Mouse (Mus musculus): ENCODE measurements around the gene Ccdc8. TPM values are rescaled to one million over a fixed set of nuclear protein-coding genes. Genes with fewer than 3 reads are reported as not detected.

Ccdc8 gene
- total RNA-seq, 2 experiments from 2014 or later: 16.2 to 21.2 TPM

GRCm38 (mm10) chr7:17009326-17010009 lies 17.0 kb downstream of the Ccdc8 start:
- DNase-seq: no peak

- DNase-seq: no peak
These were observed 17.5 kb downstream of the Ccdc8 start for GRCm38 (mm10) chr7:17010010-17010347.

GRCm38 (mm10) chr7:17011909-17012590 lies 19.5 kb downstream of the Ccdc8 start:
- no peak for DNase-seq

GRCm38 (mm10) chr7:17015381-17015780 lies 22.9 kb downstream of the Ccdc8 start:
- DNase-seq: no peak

- peak; percentile 95 for DNase-seq
These were observed 24.5 kb downstream of the Ccdc8 start for GRCm38 (mm10) chr7:17017036-17017435.

- no peak for DNase-seq
These were observed 25.4 kb downstream of the Ccdc8 start for GRCm38 (mm10) chr7:17017921-17018320.

GRCm38 (mm10) chr7:17019426-17020166 lies 27.1 kb downstream of the Ccdc8 start:
- no peak for DNase-seq

- no peak for DNase-seq
These were observed 29.7 kb downstream of the Ccdc8 start for GRCm38 (mm10) chr7:17022176-17022575.

- DNase-seq: no peak
These were observed 31.2 kb downstream of the Ccdc8 start for GRCm38 (mm10) chr7:17023701-17024100.

GRCm38 (mm10) chr7:17024141-17024540 lies 31.6 kb downstream of the Ccdc8 start:
- DNase-seq: peak; percentile 52

- DNase-seq: peak; percentile 52
These were observed 32.5 kb downstream of the Ccdc8 start for GRCm38 (mm10) chr7:17024814-17025504.

- DNase-seq: no peak
These were observed 33.0 kb downstream of the Ccdc8 start for GRCm38 (mm10) chr7:17025505-17025894.

- no peak for DNase-seq
These were observed 33.6 kb downstream of the Ccdc8 start for GRCm38 (mm10) chr7:17025896-17026622.

- DNase-seq: no peak
These were observed 34.4 kb downstream of the Ccdc8 start for GRCm38 (mm10) chr7:17026710-17027587.

GRCm38 (mm10) chr7:17027588-17028343 lies 35.3 kb downstream of the Ccdc8 start, which contains the start of gene Ppp5c:
Ppp5c (minus strand) TSS chr7:17027924.
- DNase-seq: peak; percentile 93

- DNase-seq: no peak
These were observed 36.4 kb downstream of the Ccdc8 start for GRCm38 (mm10) chr7:17028923-17029322.

GRCm38 (mm10) chr7:17030239-17030638 lies 37.7 kb downstream of the Ccdc8 start:
- no peak for DNase-seq

GRCm38 (mm10) chr7:17038018-17038695 lies 45.6 kb downstream of the Ccdc8 start:
- DNase-seq: no peak

- no peak for DNase-seq
These were observed 46.9 kb downstream of the Ccdc8 start for GRCm38 (mm10) chr7:17039373-17039772.
